In genomic region chr12:53060903-53061302, GRCm38 (mm10) we compare ENCODE assay signal across 14 mouse cellular contexts.
DNase-seq lines count a peak whose midpoint lies in the region; ATAC-seq and TF ChIP-seq lines count a peak whose summit lies in the region.
"Had no signal": no experiment of that assay in that cellular context is flagged by ENCODE, and none has a peak within 500 bp of the region (broad histone marks: within the 10 kb centered on the region; RNA-seq: fewer than 3 reads in every experiment).

No protein-coding gene starts in this region.

- peaks cover 74% of the 10 kb centered on the region for H3K4me1 ChIP-seq in forebrain, embryonic 10.5 days
- peaks cover 5% of the 10 kb centered on the region; the same call in 1 of the 2 replicates for H3K4me1 ChIP-seq in forebrain, postnatal 0 days (ENCODE audit: insufficient read depth)
- peaks cover 48% of the 10 kb centered on the region for H3K4me1 ChIP-seq in embryonic facial prominence, embryonic 10.5 days
- H3K4me1 ChIP-seq in hindbrain, embryonic 11.5 days (replicated peaks; ENCODE audit: control insufficient read depth, insufficient read depth, low read length), result peaks cover 7% of the 10 kb centered on the region; the same call in 1 of the 2 replicates
- H3K4me1 ChIP-seq in midbrain, embryonic 15.5 days, result peaks cover 43% of the 10 kb centered on the region
- H3K4me1 ChIP-seq: liver, embryonic 15.5 days had no signal

- peak overlapping the region; percentile 23; the same call in 1 of the 2 replicates for H3K4me3 ChIP-seq in forebrain, embryonic 10.5 days
- H3K4me3 ChIP-seq in forebrain, postnatal 0 days (ENCODE audit: low read depth, low read length), result no peak overlapping the region
- H3K4me3 ChIP-seq in embryonic facial prominence, embryonic 10.5 days, result no peak overlapping the region
- no peak overlapping the region for H3K4me3 ChIP-seq in hindbrain, embryonic 11.5 days (ENCODE audit: low read depth, low read length)
- H3K4me3 ChIP-seq in midbrain, embryonic 15.5 days, result no peak overlapping the region
- H3K4me3 ChIP-seq in left cerebral cortex, adult 2 months, result no peak overlapping the region
- H3K4me3 ChIP-seq: erythroblast, embryonic 14.5 days; liver, embryonic 15.5 days had no signal

- H3K36me3 ChIP-seq in forebrain, embryonic 10.5 days (replicated peaks), result no peaks in the 10 kb centered on the region
- H3K36me3 ChIP-seq in forebrain, postnatal 0 days (ENCODE audit: insufficient read depth), result no peaks in the 10 kb centered on the region
- H3K36me3 ChIP-seq in embryonic facial prominence, embryonic 10.5 days (replicated peaks), result no peaks in the 10 kb centered on the region
- H3K36me3 ChIP-seq in hindbrain, embryonic 11.5 days (ENCODE audit: control insufficient read depth, insufficient read depth, low read length), result no peaks in the 10 kb centered on the region
- H3K36me3 ChIP-seq in midbrain, embryonic 15.5 days (replicated peaks), result no peaks in the 10 kb centered on the region
- H3K36me3 ChIP-seq: liver, embryonic 15.5 days had no signal

- H3K4me2 ChIP-seq in forebrain, postnatal 0 days (ENCODE audit: low read depth), result no peak overlapping the region
- no peak overlapping the region for H3K4me2 ChIP-seq in hindbrain, embryonic 11.5 days (replicated peaks; ENCODE audit: low read depth, low read length)
- H3K4me2 ChIP-seq in midbrain, embryonic 15.5 days, result no peak overlapping the region
- H3K4me2 ChIP-seq: liver, embryonic 15.5 days had no signal

- WGBS in forebrain, embryonic 10.5 days, result 51% methylated on average over 6 of the region's 6 CpGs
- 22% methylated on average over 6 of the region's 6 CpGs for WGBS in forebrain, postnatal 0 days
- WGBS in embryonic facial prominence, embryonic 10.5 days, result 70% methylated on average over 6 of the region's 6 CpGs
- WGBS in hindbrain, embryonic 11.5 days, result 64% methylated on average over 6 of the region's 6 CpGs
- 28% methylated on average over 6 of the region's 6 CpGs for WGBS in midbrain, embryonic 15.5 days

- H3K27me3 ChIP-seq in forebrain, embryonic 10.5 days (ENCODE audit: poor library complexity, severe bottlenecking), result no peaks in the 10 kb centered on the region
- no peaks in the 10 kb centered on the region for H3K27me3 ChIP-seq in forebrain, postnatal 0 days (ENCODE audit: insufficient read depth, low read length)
- H3K27me3 ChIP-seq in embryonic facial prominence, embryonic 10.5 days (replicated peaks; ENCODE audit: low read depth, poor library complexity, severe bottlenecking), result no peaks in the 10 kb centered on the region
- H3K27me3 ChIP-seq in hindbrain, embryonic 11.5 days (ENCODE audit: control insufficient read depth, insufficient read depth, low read length), result no peaks in the 10 kb centered on the region
- no peaks in the 10 kb centered on the region for H3K27me3 ChIP-seq in midbrain, embryonic 15.5 days (replicated peaks)
- H3K27me3 ChIP-seq: liver, embryonic 15.5 days had no signal

- peak overlapping the region; percentile 87 for H3K27ac ChIP-seq in forebrain, embryonic 10.5 days
- H3K27ac ChIP-seq in forebrain, postnatal 0 days (ENCODE audit: low read depth, low read length), result no peak overlapping the region
- peak overlapping the region; percentile 44 for H3K27ac ChIP-seq in embryonic facial prominence, embryonic 10.5 days (replicated peaks)
- H3K27ac ChIP-seq in hindbrain, embryonic 11.5 days (ENCODE audit: low read depth, low read length), result peak overlapping the region; percentile 76; the same call in 1 of the 2 replicates
- peak overlapping the region; percentile 42; the same call in 1 of the 2 replicates for H3K27ac ChIP-seq in midbrain, embryonic 15.5 days
- no peak overlapping the region for H3K27ac ChIP-seq in left cerebral cortex, adult 2 months
- H3K27ac ChIP-seq: liver, embryonic 15.5 days had no signal

- peak; percentile 20 for DNase-seq in forebrain, embryonic 10.5 days (ENCODE audit: extremely low spot score, low spot score)
- no peak for DNase-seq in forebrain, postnatal 0 days
- no peak for DNase-seq in embryonic facial prominence, embryonic 10.5 days (ENCODE audit: low spot score)
- peak; percentile 11 for DNase-seq in hindbrain, embryonic 11.5 days (ENCODE audit: low spot score)
- DNase-seq in adrenal gland, postnatal 4 days (ENCODE audit: low spot score in 2 of 2), result no peak
- DNase-seq in left cerebral cortex, adult 2 months (ENCODE audit: extremely low spot score in 1 of 2, low spot score in 2 of 2), result no peak
- no peak for DNase-seq in gastrocnemius, postnatal 14 days
- DNase-seq: cerebellum, postnatal 10 days; gastrocnemius, postnatal 10 days; kidney, adult 11 months; thymus, adult 2 months had no signal

- no peak for TF ChIP-seq CTCF in forebrain, postnatal 0 days (IDR thresholded peaks at IDR 0.05; ENCODE audit: low read depth)
- no peak; the same call in 1 of the 2 replicates for TF ChIP-seq CTCF in left cerebral cortex, adult 2 months (IDR thresholded peaks at IDR 0.05)

- H3K9me3 ChIP-seq in forebrain, embryonic 10.5 days, result no peaks in the 10 kb centered on the region
- no peaks in the 10 kb centered on the region for H3K9me3 ChIP-seq in forebrain, postnatal 0 days (ENCODE audit: low read length)
- no peaks in the 10 kb centered on the region for H3K9me3 ChIP-seq in embryonic facial prominence, embryonic 10.5 days
- H3K9me3 ChIP-seq in hindbrain, embryonic 11.5 days (ENCODE audit: control insufficient read depth, low read length), result no peaks in the 10 kb centered on the region
- no peaks in the 10 kb centered on the region for H3K9me3 ChIP-seq in midbrain, embryonic 15.5 days
- H3K9me3 ChIP-seq: liver, embryonic 15.5 days had no signal

- no peak for ATAC-seq in forebrain, postnatal 0 days
- no peak for ATAC-seq in hindbrain, embryonic 11.5 days (ENCODE audit: low FRiP score)
- ATAC-seq in midbrain, embryonic 15.5 days (replicated peaks), result no peak

- intact Hi-C loops in left cerebral cortex, adult 2 months (cut with DNase I), result loop anchor here (5.0 kb wide), 1 partner anchor 186 kb away; the partner anchor contains the start of gene Npas3
- intact Hi-C loops in gastrocnemius, postnatal 14 days (cut with DNase I; ENCODE audit: low total_unique reads), result no loop called here

- no peak overlapping the region for H3K9ac ChIP-seq in forebrain, postnatal 0 days
- no peak overlapping the region for H3K9ac ChIP-seq in hindbrain, embryonic 11.5 days (ENCODE audit: low read depth, low read length)
- H3K9ac ChIP-seq in midbrain, embryonic 15.5 days, result no peak overlapping the region
- H3K9ac ChIP-seq: liver, embryonic 15.5 days had no signal

Comparison
In these comparisons a context has a peak if more than half of its experiments do, and no peak if none do; other contexts are left out.
1. DNase-seq: peak in forebrain, embryonic 10.5 days (single experiment) and hindbrain, embryonic 11.5 days (single experiment); none in forebrain, postnatal 0 days (single experiment), embryonic facial prominence, embryonic 10.5 days (single experiment), adrenal gland, postnatal 4 days (0 of 2), left cerebral cortex, adult 2 months (0 of 2) and gastrocnemius, postnatal 14 days (single experiment).
2. H3K27ac ChIP-seq: peak in forebrain, embryonic 10.5 days (single experiment), embryonic facial prominence, embryonic 10.5 days (single experiment), hindbrain, embryonic 11.5 days (single experiment) and midbrain, embryonic 15.5 days (single experiment); none in forebrain, postnatal 0 days (single experiment) and left cerebral cortex, adult 2 months (single experiment).